Mouse (Mus musculus): ENCODE measurements around the gene Evi2. TPM values are rescaled to one million over a fixed set of nuclear protein-coding genes. Genes with fewer than 3 reads are reported as not detected.

Evi2 gene
- total RNA-seq, 4 experiments from 2014 or later = 0.11 to 0.12 TPM; not detected in 2

Other genes starting within 250 kb of the Evi2 start
- not detected for gene Gm9964, start 233.7 kb downstream of the Evi2 start, total RNA-seq (2022)
- 10 to 100 TPM; 25.2 to 31.6 (median 29.9) TPM for gene Nf1, start 190.9 kb downstream of the Evi2 start, total RNA-seq (2022)
- not detected for gene Omg, start 26.5 kb downstream of the Evi2 start, total RNA-seq (2022)
- gene Evi2b, start 6.8 kb downstream of the Evi2 start, total RNA-seq (2022) = 1 to 10 TPM in 1 of 4 experiments, under 1 TPM in 3; 0.44 to 1.4 (median 0.74) TPM
- gene Evi2a, start within 50 bp of the Evi2 start, total RNA-seq (2022) = 1 to 10 TPM; 1.4 to 3.3 (median 1.6) TPM
- gene Rab11fip4, start 60.6 kb upstream of the Evi2 start, total RNA-seq (2022) = under 1 TPM in 3 of 4 experiments, not detected in 1; 0.05 to 0.40 (median 0.06) TPM

Data from heart, adult 8-10 months (tissue).